Mouse (Mus musculus): ENCODE results near the gene Gramd1b. TPM values are rescaled to one million over a fixed set of nuclear protein-coding genes. Genes with fewer than 3 reads are reported as not detected.

Gene Gramd1b
- polyA plus RNA-seq, 1 experiment from 2014 or later: 4.9 TPM

DNA sequence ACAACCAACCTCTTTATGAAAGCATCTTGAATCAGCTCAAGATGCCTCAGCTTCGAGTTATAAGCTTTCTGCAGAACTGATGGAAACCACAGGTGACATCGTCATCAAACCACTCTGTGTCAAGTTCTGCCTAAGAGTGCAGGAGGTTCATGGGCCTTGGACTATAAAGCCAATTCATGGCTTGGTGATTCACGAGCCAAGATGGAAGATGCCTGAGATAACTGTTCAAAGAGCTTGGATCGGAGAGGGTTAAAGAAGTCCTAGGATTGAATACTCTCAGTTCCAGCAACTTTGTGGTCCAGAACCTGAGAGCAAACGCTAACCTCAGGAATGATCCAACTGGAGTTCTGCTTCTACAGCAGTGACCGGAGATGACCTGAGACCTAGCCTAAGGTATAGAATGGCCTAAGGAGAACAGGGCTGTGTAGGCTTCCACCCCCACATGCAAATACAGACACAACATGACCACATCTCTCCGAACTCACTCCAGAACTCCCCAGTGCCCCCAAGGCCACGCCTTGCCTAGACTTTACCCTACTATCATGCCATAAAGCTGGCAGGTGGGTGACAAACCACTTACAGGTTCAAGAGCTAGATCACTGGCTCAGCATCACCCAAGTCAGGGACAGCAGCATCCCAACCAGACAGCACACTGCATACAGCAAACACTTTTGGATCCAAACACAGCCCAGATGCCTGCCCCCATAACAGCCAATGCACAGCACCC lies 141.4 kb downstream of the Gramd1b start:
- Histone ChIP-seq H3K4me2 (ENCODE audit: low read depth, low read length) (no peak overlapping the region), H3K9me3 (ENCODE audit: control insufficient read depth, low read length) (no peaks in the 10 kb centered on the region), H3K27me3 (replicated peaks; ENCODE audit: control insufficient read depth, insufficient read depth, low read length) (no peaks in the 10 kb centered on the region), H3K4me3 (ENCODE audit: low read length) (no peak overlapping the region), H3K27ac (ENCODE audit: low read length) (no peak overlapping the region), H3K36me3 (ENCODE audit: control insufficient read depth, insufficient read depth, low read length) (no peaks in the 10 kb centered on the region), H3K4me1 (ENCODE audit: control insufficient read depth, insufficient read depth, low read length) (peaks cover 12% of the 10 kb centered on the region), H3K9ac (ENCODE audit: low read depth, low read length) (no peak overlapping the region)
- 83% methylated on average over 8 of the region's 8 CpGs for WGBS
- ATAC-seq: no peak

GRCm38 (mm10) chr9:40389175-40389574 lies 142.0 kb downstream of the Gramd1b start:
- Histone ChIP-seq H3K9me3 (ENCODE audit: control insufficient read depth, low read length) (no peaks in the 10 kb centered on the region), H3K36me3 (ENCODE audit: control insufficient read depth, insufficient read depth, low read length) (no peaks in the 10 kb centered on the region), H3K4me3 (ENCODE audit: low read length) (no peak overlapping the region), H3K27ac (ENCODE audit: low read length) (no peak overlapping the region), H3K27me3 (replicated peaks; ENCODE audit: control insufficient read depth, insufficient read depth, low read length) (no peaks in the 10 kb centered on the region), H3K9ac (ENCODE audit: low read depth, low read length) (no peak overlapping the region), H3K4me1 (ENCODE audit: control insufficient read depth, insufficient read depth, low read length) (peaks cover 12% of the 10 kb centered on the region), H3K4me2 (ENCODE audit: low read depth, low read length) (no peak overlapping the region)
- ATAC-seq: no peak
- 74% methylated on average over 6 of the region's 6 CpGs for WGBS

DNA sequence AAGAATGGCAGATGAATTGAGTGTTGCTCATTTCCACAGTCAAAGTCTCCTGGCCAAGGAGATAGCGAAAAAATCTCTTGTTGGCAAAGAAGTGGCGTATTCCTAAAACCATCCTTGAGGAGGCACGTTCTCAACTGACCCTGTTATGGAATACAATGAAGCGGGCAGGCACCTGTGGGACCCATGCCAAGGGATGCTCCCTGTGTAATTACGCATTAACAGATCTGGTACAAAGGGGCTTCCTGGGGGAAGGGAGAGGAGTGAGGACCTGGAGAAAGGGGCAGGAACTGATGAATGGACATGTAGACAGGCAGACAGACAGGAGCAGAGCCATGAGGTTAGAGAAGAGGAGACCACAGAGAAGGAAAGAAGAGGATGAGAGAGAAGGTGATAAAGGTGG lies 146.4 kb downstream of the Gramd1b start:
- H3K36me3 ChIP-seq (ENCODE audit: control insufficient read depth, insufficient read depth, low read length): no peaks in the 10 kb centered on the region
- H3K4me2 ChIP-seq (ENCODE audit: low read depth, low read length): no peak overlapping the region
- H3K9ac ChIP-seq (ENCODE audit: low read depth, low read length): no peak overlapping the region
- H3K4me1 ChIP-seq (ENCODE audit: control insufficient read depth, insufficient read depth, low read length): 0 out of 2 replicates have a peak, but pooled peaks cover 4% of the 10 kb centered on the region
- H3K4me3 ChIP-seq (ENCODE audit: low read length): no peak overlapping the region
- no peak for ATAC-seq
- H3K27ac ChIP-seq (ENCODE audit: low read length): no peak overlapping the region
- no peaks in the 10 kb centered on the region for H3K27me3 ChIP-seq (replicated peaks; ENCODE audit: control insufficient read depth, insufficient read depth, low read length)
- WGBS: 91% methylated on average over 5 of the region's 5 CpGs
- no peaks in the 10 kb centered on the region for H3K9me3 ChIP-seq (ENCODE audit: control insufficient read depth, low read length)

- WGBS: 73% methylated on average over 3 of the region's 3 CpGs
- ATAC-seq: no peak
- Histone ChIP-seq H3K4me3 (ENCODE audit: low read length) (no peak overlapping the region), H3K36me3 (ENCODE audit: control insufficient read depth, insufficient read depth, low read length) (no peaks in the 10 kb centered on the region), H3K4me2 (ENCODE audit: low read depth, low read length) (no peak overlapping the region), H3K9ac (ENCODE audit: low read depth, low read length) (no peak overlapping the region), H3K27me3 (replicated peaks; ENCODE audit: control insufficient read depth, insufficient read depth, low read length) (no peaks in the 10 kb centered on the region), H3K4me1 (ENCODE audit: control insufficient read depth, insufficient read depth, low read length) (0 out of 2 replicates have a peak, but pooled peaks cover 4% of the 10 kb centered on the region), H3K27ac (ENCODE audit: low read length) (no peak overlapping the region), H3K9me3 (ENCODE audit: control insufficient read depth, low read length) (no peaks in the 10 kb centered on the region)
Measured at GRCm38 (mm10) chr9:40382508-40382907, 148.7 kb downstream of the Gramd1b start.

DNA sequence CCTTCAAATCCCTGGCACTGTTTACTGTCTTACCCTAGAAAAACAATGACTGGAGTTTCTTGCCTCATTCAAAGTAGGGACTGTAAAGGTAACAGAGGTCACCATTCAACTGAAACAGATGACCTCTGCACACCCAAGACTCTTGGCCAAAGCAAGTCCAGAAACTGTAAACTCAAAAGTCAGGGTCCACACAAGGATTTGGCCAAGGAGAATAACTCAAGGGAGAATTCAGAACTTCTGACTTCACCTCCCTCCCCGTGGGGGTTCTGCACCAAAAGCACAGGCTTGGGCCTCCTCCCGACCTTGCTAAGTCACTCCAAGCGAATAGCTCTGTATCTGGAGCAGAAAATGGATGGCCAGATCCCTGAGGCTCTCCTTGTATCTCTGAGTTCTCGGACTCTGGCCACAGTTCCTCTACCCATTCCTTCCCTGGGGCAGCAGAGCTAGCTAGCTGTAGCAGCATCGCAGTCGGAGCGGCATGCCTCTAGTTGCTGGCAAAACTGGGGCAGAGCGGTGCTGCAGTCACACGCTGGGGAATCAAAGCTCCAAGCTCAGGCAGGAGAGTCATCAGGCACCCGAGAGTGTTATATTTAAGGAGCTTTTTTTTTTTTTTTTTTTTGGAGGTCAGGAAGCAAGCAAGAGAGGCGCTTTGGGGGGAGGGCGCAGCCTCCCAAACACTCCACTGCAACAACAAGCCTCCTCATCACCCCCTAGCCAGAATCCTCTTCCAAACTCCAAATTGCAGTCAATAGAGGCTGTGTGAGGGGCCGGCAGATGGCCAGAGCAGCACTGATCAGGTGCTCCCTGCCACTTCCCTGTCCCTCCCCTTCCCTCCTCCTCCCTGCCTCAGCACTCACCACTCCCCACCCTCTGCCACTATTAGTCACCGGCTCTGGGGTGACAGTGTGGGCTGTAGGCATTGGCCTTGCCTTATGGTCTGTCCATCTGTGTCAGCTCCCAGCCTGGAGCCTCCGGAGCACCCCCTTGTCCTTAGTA lies 149.5 kb downstream of the Gramd1b start:
- no peaks in the 10 kb centered on the region for H3K36me3 ChIP-seq (ENCODE audit: control insufficient read depth, insufficient read depth, low read length)
- no peak overlapping the region for H3K4me2 ChIP-seq (ENCODE audit: low read depth, low read length)
- H3K27me3 ChIP-seq (replicated peaks; ENCODE audit: control insufficient read depth, insufficient read depth, low read length): no peaks in the 10 kb centered on the region
- 26% methylated on average over 15 of the region's 15 CpGs for WGBS
- H3K27ac ChIP-seq (ENCODE audit: low read length): no peak overlapping the region
- peak; percentile 89 for ATAC-seq
- no peak overlapping the region for H3K4me3 ChIP-seq (ENCODE audit: low read length)
- H3K9ac ChIP-seq (ENCODE audit: low read depth, low read length): no peak overlapping the region
- 0 out of 2 replicates have a peak, but pooled peaks cover 4% of the 10 kb centered on the region for H3K4me1 ChIP-seq (ENCODE audit: control insufficient read depth, insufficient read depth, low read length)
- H3K9me3 ChIP-seq (ENCODE audit: control insufficient read depth, low read length): no peaks in the 10 kb centered on the region

DNA sequence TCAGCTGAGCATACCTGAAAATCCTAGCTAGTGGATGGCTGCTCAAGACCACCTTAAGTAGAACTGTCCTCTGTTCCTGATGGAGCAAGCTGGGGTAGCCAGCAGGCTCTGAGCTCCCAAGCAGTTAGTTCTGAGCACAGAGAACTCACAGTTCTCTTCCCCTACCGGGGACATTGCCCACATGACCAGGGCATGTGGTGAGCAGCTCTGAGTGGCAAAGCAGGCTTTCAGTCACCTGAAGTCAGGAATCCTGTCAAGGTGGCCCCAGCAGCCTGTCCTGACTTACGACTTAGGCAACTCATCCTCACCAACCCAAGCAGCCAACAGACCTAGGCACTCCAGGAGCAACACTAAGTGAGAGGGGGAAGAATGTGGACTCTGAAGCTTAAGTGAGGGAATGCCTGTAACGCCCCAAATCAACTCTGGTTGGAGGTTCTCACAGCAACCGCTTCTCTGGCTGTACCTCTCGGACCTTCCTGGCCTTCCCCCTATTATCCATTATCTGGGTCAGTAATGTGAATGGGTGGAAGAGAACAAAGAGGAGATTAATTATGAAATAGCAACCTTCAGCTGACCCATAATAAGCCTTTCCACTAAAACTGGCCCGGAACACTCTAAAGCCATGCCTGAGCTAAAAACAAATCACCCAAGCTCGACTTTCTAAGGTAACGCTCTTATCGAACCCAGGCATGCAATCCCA lies 154.3 kb downstream of the Gramd1b start:
- Histone ChIP-seq H3K4me3 (ENCODE audit: low read length) (no peak overlapping the region), H3K4me1 (ENCODE audit: control insufficient read depth, insufficient read depth, low read length) (peaks cover 9% of the 10 kb centered on the region; the same call in 1 of the 2 replicates), H3K9me3 (ENCODE audit: control insufficient read depth, low read length) (no peaks in the 10 kb centered on the region), H3K27me3 (replicated peaks; ENCODE audit: control insufficient read depth, insufficient read depth, low read length) (no peaks in the 10 kb centered on the region), H3K4me2 (ENCODE audit: low read depth, low read length) (no peak overlapping the region), H3K36me3 (ENCODE audit: control insufficient read depth, insufficient read depth, low read length) (no peaks in the 10 kb centered on the region), H3K27ac (ENCODE audit: low read length) (no peak overlapping the region), H3K9ac (ENCODE audit: low read depth, low read length) (0 out of 2 replicates have a peak overlapping the region, but pooled peaks have one; percentile 48)
- ATAC-seq: peak; percentile 55
- WGBS: 75% methylated on average over 9 of the region's 9 CpGs

DNA sequence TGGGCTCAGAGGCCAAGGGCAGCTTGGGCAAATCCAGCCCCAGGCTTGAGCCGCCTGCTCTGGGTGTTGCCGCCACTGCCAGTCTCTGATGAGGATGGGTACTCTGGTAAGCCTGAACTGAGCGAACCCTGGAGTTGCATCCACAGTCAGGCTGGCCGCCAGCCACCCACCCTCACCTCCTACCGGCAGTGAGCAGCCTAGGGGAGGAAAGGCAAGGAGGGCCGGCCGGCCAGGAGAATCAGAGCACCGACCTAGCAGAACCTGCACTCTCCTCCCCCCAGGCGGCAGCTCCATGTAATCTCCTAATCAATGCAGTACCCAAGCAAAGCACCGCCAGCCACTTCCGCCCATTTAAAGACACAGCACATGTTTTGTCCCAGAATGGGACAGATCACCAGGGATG lies 155.0 kb downstream of the Gramd1b start:
- Histone ChIP-seq H3K4me1 (ENCODE audit: control insufficient read depth, insufficient read depth, low read length) (peaks cover 10% of the 10 kb centered on the region; the same call in 1 of the 2 replicates), H3K36me3 (ENCODE audit: control insufficient read depth, insufficient read depth, low read length) (no peaks in the 10 kb centered on the region), H3K27ac (ENCODE audit: low read length) (no peak overlapping the region), H3K9ac (ENCODE audit: low read depth, low read length) (peak overlapping the region; percentile 48; the same call in 1 of the 2 replicates), H3K4me3 (ENCODE audit: low read length) (0 out of 2 replicates have a peak overlapping the region, but pooled peaks have one; percentile 5), H3K9me3 (ENCODE audit: control insufficient read depth, low read length) (no peaks in the 10 kb centered on the region), H3K4me2 (ENCODE audit: low read depth, low read length) (peak overlapping the region; percentile 28; the same call in 1 of the 2 replicates), H3K27me3 (replicated peaks; ENCODE audit: control insufficient read depth, insufficient read depth, low read length) (no peaks in the 10 kb centered on the region)
- ATAC-seq: peak; percentile 86
- 18% methylated on average over 11 of the region's 11 CpGs for WGBS

DNA sequence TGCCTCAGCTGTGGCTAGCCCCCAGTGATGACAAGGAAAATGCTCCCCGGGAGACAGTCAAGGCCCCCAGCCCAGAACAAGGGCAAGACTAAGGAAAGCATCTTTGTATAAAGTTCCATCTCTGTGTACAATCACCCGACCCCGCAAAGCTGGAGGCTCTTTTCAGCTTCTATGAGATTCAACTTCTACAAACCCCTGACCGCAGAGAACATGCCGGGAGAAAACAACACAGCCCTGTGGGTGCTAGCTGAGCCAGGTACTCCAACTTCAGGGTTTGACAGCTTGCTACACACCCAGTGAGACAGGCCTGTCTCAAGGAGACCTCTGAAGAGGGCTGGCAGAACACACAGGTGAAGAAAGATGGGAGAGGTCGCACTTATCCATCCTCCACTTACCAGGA lies 155.7 kb downstream of the Gramd1b start:
- H3K4me2 ChIP-seq (ENCODE audit: low read depth, low read length): no peak overlapping the region
- ATAC-seq: no peak
- 78% methylated on average over 6 of the region's 6 CpGs for WGBS

GRCm38 (mm10) chr9:40374992-40375391 lies 156.2 kb downstream of the Gramd1b start:
- Histone ChIP-seq H3K27ac (ENCODE audit: low read length) (no peak overlapping the region), H3K4me2 (ENCODE audit: low read depth, low read length) (no peak overlapping the region), H3K4me1 (ENCODE audit: control insufficient read depth, insufficient read depth, low read length) (peaks cover 13% of the 10 kb centered on the region; the same call in 1 of the 2 replicates), H3K9ac (ENCODE audit: low read depth, low read length) (no peak overlapping the region), H3K9me3 (ENCODE audit: control insufficient read depth, low read length) (no peaks in the 10 kb centered on the region), H3K27me3 (replicated peaks; ENCODE audit: control insufficient read depth, insufficient read depth, low read length) (no peaks in the 10 kb centered on the region), H3K36me3 (ENCODE audit: control insufficient read depth, insufficient read depth, low read length) (no peaks in the 10 kb centered on the region), H3K4me3 (ENCODE audit: low read length) (no peak overlapping the region)
- no peak for ATAC-seq
- 54% methylated on average over 4 of the region's 5 CpGs for WGBS

More for the DNA sequence above, 155.7 kb downstream of the Gramd1b start:
- no peaks in the 10 kb centered on the region for H3K27me3 ChIP-seq (replicated peaks; ENCODE audit: control insufficient read depth, insufficient read depth, low read length)
- H3K36me3 ChIP-seq (ENCODE audit: control insufficient read depth, insufficient read depth, low read length): no peaks in the 10 kb centered on the region
- H3K9me3 ChIP-seq (ENCODE audit: control insufficient read depth, low read length): no peaks in the 10 kb centered on the region
- peaks cover 12% of the 10 kb centered on the region; the same call in 1 of the 2 replicates for H3K4me1 ChIP-seq (ENCODE audit: control insufficient read depth, insufficient read depth, low read length)
- no peak overlapping the region for H3K9ac ChIP-seq (ENCODE audit: low read depth, low read length)
- no peak overlapping the region for H3K4me3 ChIP-seq (ENCODE audit: low read length)
- no peak overlapping the region for H3K27ac ChIP-seq (ENCODE audit: low read length)
